Comparison of ENCODE assay signal across 15 mouse cellular contexts in genomic region chr11:96365441-96366091, GRCm38 (mm10). TPM values are rescaled to one million over a fixed set of nuclear protein-coding genes. Genes with fewer than 3 reads are reported as not detected.
A peak's percentile ranks its signal among the peaks of the same experiment; 100 is the strongest.
DNase-seq lines count a peak whose midpoint lies in the region; ATAC-seq and TF ChIP-seq lines count a peak whose summit lies in the region.
"Had no signal": no experiment of that assay in that cellular context is flagged by ENCODE, and none has a peak within 500 bp of the region (broad histone marks: within the 10 kb centered on the region; RNA-seq: fewer than 3 reads in every experiment).

Gene Hoxb1 (plus strand): TSS chr11:96365752.

- H3K27me3 ChIP-seq in kidney, adult 2 months (replicated peaks; ENCODE audit: control insufficient read depth, insufficient read depth, low read length) = peaks cover 1% of the 10 kb centered on the region; the same call in 1 of the 2 replicates
- peaks cover 100% of the 10 kb centered on the region for H3K27me3 ChIP-seq in hindbrain, embryonic 10.5 days (ENCODE audit: insufficient read depth, poor library complexity, severe bottlenecking)
- peaks cover 86% of the 10 kb centered on the region for H3K27me3 ChIP-seq in limb, embryonic 15.5 days
- H3K27me3 ChIP-seq in forebrain, embryonic 12.5 days = peaks cover 94% of the 10 kb centered on the region

- H3K4me3 ChIP-seq in kidney, adult 2 months (ENCODE audit: insufficient read depth, low read depth, low read length) = peak within 1 kb of the TSS; percentile 14; the same call in 1 of the 2 replicates
- peak within 1 kb of the TSS; percentile 45 for H3K4me3 ChIP-seq in hindbrain, embryonic 10.5 days
- 0 out of 2 replicates have a peak within 1 kb of the TSS, but pooled peaks have one; percentile 7 for H3K4me3 ChIP-seq in limb, embryonic 15.5 days
- H3K4me3 ChIP-seq in forebrain, embryonic 12.5 days (replicated peaks) = no peak within 1 kb of the TSS
- H3K4me3 ChIP-seq: midbrain, embryonic 13.5 days had no signal

- H3K27ac ChIP-seq in kidney, adult 2 months (ENCODE audit: insufficient read depth, low read depth, low read length) = no peak within 1 kb of the TSS
- peak within 1 kb of the TSS; percentile 75 for H3K27ac ChIP-seq in hindbrain, embryonic 10.5 days
- no peak within 1 kb of the TSS for H3K27ac ChIP-seq in limb, embryonic 15.5 days
- no peak within 1 kb of the TSS for H3K27ac ChIP-seq in forebrain, embryonic 12.5 days
- H3K27ac ChIP-seq: midbrain, embryonic 13.5 days had no signal

- no peaks in the 10 kb centered on the region for H3K36me3 ChIP-seq in kidney, adult 2 months (ENCODE audit: control insufficient read depth, insufficient read depth, low read length)
- H3K36me3 ChIP-seq in hindbrain, embryonic 10.5 days = no peaks in the 10 kb centered on the region
- no peaks in the 10 kb centered on the region for H3K36me3 ChIP-seq in limb, embryonic 15.5 days
- no peaks in the 10 kb centered on the region for H3K36me3 ChIP-seq in forebrain, embryonic 12.5 days (replicated peaks)
- H3K36me3 ChIP-seq: midbrain, embryonic 13.5 days had no signal

- H3K4me1 ChIP-seq in kidney, adult 2 months (ENCODE audit: control insufficient read depth, insufficient read depth, low read length) = no peaks in the 10 kb centered on the region
- H3K4me1 ChIP-seq in hindbrain, embryonic 10.5 days (replicated peaks) = peaks cover 33% of the 10 kb centered on the region
- peaks cover 11% of the 10 kb centered on the region for H3K4me1 ChIP-seq in limb, embryonic 15.5 days
- H3K4me1 ChIP-seq in forebrain, embryonic 12.5 days = no peaks in the 10 kb centered on the region; the same call in 1 of the 2 replicates
- H3K4me1 ChIP-seq: midbrain, embryonic 13.5 days had no signal

- ATAC-seq in limb, embryonic 15.5 days (ENCODE audit: insufficient number of reproducible peaks, low FRiP score, low TSS enrichment, low read depth) = no peak
- no peak for ATAC-seq in forebrain, embryonic 12.5 days (ENCODE audit: low FRiP score)
- ATAC-seq: forebrain, embryonic 14.5 days; midbrain, embryonic 13.5 days had no signal

- no peak for DNase-seq in kidney, adult 2 months
- no peak for DNase-seq in kidney, postnatal 36 days
- DNase-seq in ZHBTc4 (ENCODE audit: low read depth, low spot score) = peak; percentile 53
- DNase-seq in hindbrain, embryonic 10.5 days (ENCODE audit: low spot score) = peak; percentile 68
- no peak for DNase-seq in left cerebral cortex, postnatal 10 days (ENCODE audit: extremely low spot score in 1 of 2, low spot score in 2 of 2)
- DNase-seq in spleen, postnatal 36 days (ENCODE audit: low spot score in 2 of 2) = no peak
- DNase-seq: cerebellum, adult 2 months; right cerebral cortex, adult 18-20 months; thymus, postnatal 14 days had no signal

- no peak for TF ChIP-seq CTCF in kidney, adult 2 months (conservative IDR thresholded peaks at IDR 0.05; ENCODE audit: insufficient read depth, insufficient read length, low read depth, low read length)

- peak within 1 kb of the TSS; percentile 33 for H3K4me2 ChIP-seq in limb, embryonic 15.5 days
- H3K4me2 ChIP-seq in forebrain, embryonic 12.5 days = no peak within 1 kb of the TSS
- H3K4me2 ChIP-seq: midbrain, embryonic 13.5 days had no signal

- H3K9ac ChIP-seq in limb, embryonic 15.5 days = no peak within 1 kb of the TSS
- no peak within 1 kb of the TSS for H3K9ac ChIP-seq in forebrain, embryonic 12.5 days
- H3K9ac ChIP-seq: midbrain, embryonic 13.5 days had no signal

- no peaks in the 10 kb centered on the region for H3K9me3 ChIP-seq in hindbrain, embryonic 10.5 days
- H3K9me3 ChIP-seq in limb, embryonic 15.5 days = no peaks in the 10 kb centered on the region
- H3K9me3 ChIP-seq in forebrain, embryonic 12.5 days = no peaks in the 10 kb centered on the region
- H3K9me3 ChIP-seq: midbrain, embryonic 13.5 days had no signal

- intact Hi-C loops in left cerebral cortex, postnatal 10 days (cut with DNase I) = no loop called here

- 58% methylated on average over 26 of the region's 26 CpGs for WGBS in kidney, adult 2 months
- WGBS in hindbrain, embryonic 10.5 days = 2% methylated on average over 26 of the region's 26 CpGs
- 7% methylated on average over 26 of the region's 26 CpGs for WGBS in limb, embryonic 15.5 days
- WGBS in forebrain, embryonic 12.5 days = 3% methylated on average over 26 of the region's 26 CpGs

- TF ChIP-seq POLR2A in kidney, adult 2 months (IDR thresholded peaks at IDR 0.05; ENCODE audit: low read depth, low read length) = no peak

RNA-seq across cellular contexts. Expression of gene Hoxb1, which starts in this region (rescaled TPM):
- not detected in 2 replicates for polyA plus RNA-seq in kidney, adult 2 months (2012; rRNA removed)
- polyA plus RNA-seq in hindbrain, embryonic 10.5 days (2016; fragmentation: Nextera tagmentation; extraction: Ambion mirVana) = 15.4 and 22.7 TPM in 2 replicates
- polyA plus RNA-seq in limb, embryonic 15.5 days (2015; fragmentation: Nextera tagmentation; extraction: Ambion mirVana) = 0.15 TPM in 1 of 2 replicates, not detected in the other
- not detected for total RNA-seq in left cerebral cortex, postnatal 10 days (2021)
- polyA plus RNA-seq in forebrain, embryonic 12.5 days (2016; fragmentation: Nextera tagmentation; extraction: Ambion mirVana) = not detected in 2 replicates
- total RNA-seq: CH12.LX; left cerebral cortex, postnatal 25 days had no signal
- polyA plus RNA-seq: cerebellum, adult 2 months; forebrain, embryonic 14.5 days; midbrain, embryonic 13.5 days had no signal

Comparison
In these comparisons a context has a peak if more than half of its experiments do, and no peak if none do; other contexts are left out.
1. RNA of gene Hoxb1 (polyA plus RNA-seq): 15.4 to 22.7 TPM in hindbrain, embryonic 10.5 days; not detected in forebrain, embryonic 12.5 days, 0.15 TPM in limb, embryonic 15.5 days and not detected in kidney, adult 2 months; every median in the first group is over 10 times any median in the second.
2. DNase-seq: peak in ZHBTc4 (single experiment) and hindbrain, embryonic 10.5 days (single experiment); none in kidney, adult 2 months (single experiment), kidney, postnatal 36 days (0 of 2), left cerebral cortex, postnatal 10 days (0 of 2) and spleen, postnatal 36 days (0 of 2).